Mouse (Mus musculus) hindbrain, postnatal 0 days (tissue): ENCODE measurements at regions not wholly inside any gene's neighbourhood (a gene's known extent, or its start where the extent isn't known, plus 50 kb on each side); places are given as distances from the start of the nearest gene placed in this dataset.

ENCODE experiments used
- ATAC-seq: fragments of 200-750 bp; cut with Nextera tagmentation; 2 replicates; pipeline ENCODE4 v1.8.0; 2017; ENCODE audit warnings: mild to moderate bottlenecking, moderate TSS enrichment, moderate library complexity
- DNase-seq: peaks from one replicate; pipeline ENCODE4 v3.0.0-alpha.2; 2015; ENCODE audit warnings: low spot score
- H3K27ac ChIP-seq: fragments of 300-500 bp; sonication (generic); 2 replicates; pipeline ENCODE4 v1.5.1; 2014; ENCODE audit warnings: mild to moderate bottlenecking
- H3K27me3 ChIP-seq: fragments of 300-500 bp; sonication (generic); 2 replicates; pipeline ENCODE4 v1.6.1; 2014; ENCODE audit warnings: low read length, mixed read lengths; ENCODE audit not compliant: insufficient read depth
- H3K36me3 ChIP-seq: fragments of 300-500 bp; sonication (generic); 2 replicates; pipeline ENCODE4 v1.6.1; 2014; ENCODE audit warnings: low read length, mixed read lengths; ENCODE audit not compliant: insufficient read depth
- H3K4me1 ChIP-seq: fragments of 300-500 bp; sonication (generic); 2 replicates; pipeline ENCODE4 v1.6.1; 2014; ENCODE audit warnings: antibody characterized with exemption, low read length, mixed read lengths; ENCODE audit not compliant: insufficient read depth
- H3K4me2 ChIP-seq: fragments of 300-500 bp; sonication (generic); 2 replicates; pipeline ENCODE4 v1.6.1; 2014; ENCODE audit warnings: low read depth, mild to moderate bottlenecking, low read length, moderate library complexity, mixed read lengths
- H3K4me3 ChIP-seq: fragments of 300-500 bp; sonication (generic); 2 replicates; pipeline ENCODE4 v1.5.1; 2014; ENCODE audit warnings: low read length
- H3K9ac ChIP-seq: fragments of 300-500 bp; sonication (generic); replicated peaks from 2 replicates; pipeline ENCODE4 v1.6.1; 2014; ENCODE audit warnings: mild to moderate bottlenecking, low read length, moderate library complexity, mixed read lengths
- H3K9me3 ChIP-seq: fragments of 300-500 bp; sonication (generic); 2 replicates; pipeline ENCODE4 v1.6.1; 2016; ENCODE audit warnings: low read length, mixed read lengths
- CTCF ChIP-seq: IDR thresholded peaks from 2 replicates; pipeline ENCODE4 v1.5.1; 2016; ENCODE audit warnings: antibody characterized with exemption, control low read depth, low read depth
- WGBS: fragments of 180-500 bp; shearing (Covaris S2); extraction: QIAGEN DNeasy Blood & Tissue Kit; methylation state at CpG from one replicate; pipeline ENCODE4 v1.1.7; 2014; 5-methylcytosine and 5-hydroxymethylcytosine counted together

- no peaks in the 10 kb centered on the region for H3K9me3 ChIP-seq
- ATAC-seq (no peak), DNase-seq (no peak)
- H3K4me1 ChIP-seq: peaks cover 32% of the 10 kb centered on the region
- no peaks in the 10 kb centered on the region for H3K27me3 ChIP-seq
- WGBS: 12% methylated on average over 11 of the region's 11 CpGs
- no peak overlapping the region for H3K9ac ChIP-seq
- no peak for TF ChIP-seq CTCF
- no peak overlapping the region for H3K4me3 ChIP-seq
- peak overlapping the region; percentile 79 for H3K27ac ChIP-seq
- no peak overlapping the region for H3K4me2 ChIP-seq
- H3K36me3 ChIP-seq: no peaks in the 10 kb centered on the region
Observed at GRCm38 (mm10) chr12:86816702-86817610, 67.6 kb downstream of the Irf2bpl start.

GRCm38 (mm10) chr12:86816171-86816701 is 68.4 kb downstream of the Irf2bpl start:
- TF ChIP-seq CTCF: no peak
- peak; percentile 84 for ATAC-seq
- WGBS: 9% methylated on average over 6 of the region's 6 CpGs
- Histone ChIP-seq H3K36me3 (no peaks in the 10 kb centered on the region), H3K4me2 (no peak overlapping the region), H3K4me3 (no peak overlapping the region), H3K27ac (peak overlapping the region; percentile 79), H3K9ac (no peak overlapping the region), H3K27me3 (no peaks in the 10 kb centered on the region), H3K9me3 (no peaks in the 10 kb centered on the region), H3K4me1 (peaks cover 30% of the 10 kb centered on the region)
- DNase-seq: peak; percentile 89

GRCm38 (mm10) chr12:86814740-86815139 is 69.9 kb downstream of the Irf2bpl start:
- Histone ChIP-seq H3K4me2 (no peak overlapping the region), H3K27me3 (no peaks in the 10 kb centered on the region), H3K27ac (peak overlapping the region; percentile 79), H3K9ac (no peak overlapping the region), H3K4me1 (peaks cover 34% of the 10 kb centered on the region), H3K4me3 (no peak overlapping the region), H3K9me3 (no peaks in the 10 kb centered on the region), H3K36me3 (no peaks in the 10 kb centered on the region)
- ATAC-seq (no peak), DNase-seq (peak; percentile 79)
- 34% methylated on average over 7 of the region's 7 CpGs for whole genome bisulfite sequencing
- TF ChIP-seq CTCF: no peak
